Mouse (Mus musculus) olfactory bulb, adult 2 months (tissue): Measurements from ENCODE around the gene Enpp6. TPM values are rescaled to one million over a fixed set of nuclear protein-coding genes. Genes with fewer than 3 reads are reported as not detected.

Experiments used
- H3K27ac ChIP-seq: fragments of 200-500 bp; 2 replicates; pipeline ENCODE4 v1.5.1; 2012; ENCODE audit warnings: low read depth, low read length; ENCODE audit not compliant: insufficient read depth
- H3K4me1 ChIP-seq: fragments of 200-500 bp; 2 replicates; pipeline ENCODE4 v1.6.1; 2012; ENCODE audit warnings: low read length; ENCODE audit not compliant: control insufficient read depth, insufficient read depth
- H3K4me3 ChIP-seq: fragments of 200-500 bp; 2 replicates; pipeline ENCODE4 v1.5.1; 2012; ENCODE audit warnings: mild to moderate bottlenecking, low read depth, low read length, moderate library complexity; ENCODE audit not compliant: insufficient read depth
- CTCF ChIP-seq: fragments of 200-500 bp; IDR thresholded peaks from 2 replicates; pipeline ENCODE4 v1.5.1; 2012; ENCODE audit warnings: low read depth, mild to moderate bottlenecking, low read length, moderate library complexity; ENCODE audit not compliant: insufficient read depth
- POLR2A ChIP-seq: fragments of 200-500 bp; IDR thresholded peaks from 2 replicates; pipeline ENCODE4 v1.6.1; 2012; ENCODE audit warnings: mild to moderate bottlenecking, low read depth, low read length, moderate library complexity; ENCODE audit not compliant: insufficient read depth
- WGBS: fragments of 180-500 bp; shearing (Covaris S2); methylation state at CpG from one replicate; pipeline ENCODE4 v1.1.7; 2018; 5-methylcytosine and 5-hydroxymethylcytosine counted together
- polyA plus RNA-seq: library from polyadenylated mRNA; stranded (reverse); fragments of >200 nt; gene quantifications from 2 replicates; pipeline ENCODE4 v1.2.4, GENCODE M21; 2012; ENCODE audit warnings: low replicate concordance; ENCODE audit not compliant: missing spikeins, insufficient read depth, insufficient read length

Enpp6 gene
- polyA plus RNA-seq, 1 experiment, result not detected

- no peak overlapping the region for H3K4me3 ChIP-seq
- TF ChIP-seq POLR2A, result no peak
- no peak for TF ChIP-seq CTCF
- no peak overlapping the region for H3K27ac ChIP-seq
- WGBS, result 36% methylated on average over 10 of the region's 10 CpGs
- peaks cover 10% of the 10 kb centered on the region for H3K4me1 ChIP-seq
Observed at GRCm38 (mm10) chr8:46962630-46963427, 23.9 kb upstream of the Enpp6 start.

DNA sequence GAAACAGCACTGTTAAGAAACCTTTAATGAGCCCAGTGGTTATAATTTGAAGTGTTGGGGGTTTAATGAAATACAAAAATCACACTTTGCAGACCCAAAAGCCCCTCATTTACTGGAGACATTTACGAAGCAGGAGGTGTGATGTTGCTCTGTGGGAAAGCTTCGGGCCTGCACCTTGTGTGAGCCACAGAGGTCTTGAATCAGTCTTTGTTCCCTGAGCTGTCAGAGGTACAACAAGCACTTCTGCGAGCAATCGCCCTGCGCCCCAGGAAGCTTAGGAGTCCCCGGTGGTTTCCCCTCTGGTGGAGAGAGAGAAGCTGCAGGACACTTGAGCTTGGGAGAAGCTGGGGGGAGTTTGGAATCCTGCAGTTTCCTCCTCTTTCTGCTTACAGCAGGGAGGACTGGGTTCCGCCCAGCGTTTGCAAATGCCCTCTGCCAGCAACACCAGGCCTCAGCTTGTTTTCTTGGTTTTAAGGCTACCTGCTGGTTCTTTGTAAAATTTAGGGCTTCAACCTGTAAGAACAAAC lies 23.0 kb upstream of the Enpp6 start:
- H3K4me3 ChIP-seq, result no peak overlapping the region
- no peak overlapping the region for H3K27ac ChIP-seq
- TF ChIP-seq POLR2A (no peak), CTCF (no peak)
- 51% methylated on average over 8 of the region's 8 CpGs for WGBS
- H3K4me1 ChIP-seq, result peaks cover 10% of the 10 kb centered on the region

GRCm38 (mm10) chr8:46965812-46966211 lies 20.9 kb upstream of the Enpp6 start:
- no peak overlapping the region for H3K27ac ChIP-seq
- H3K4me3 ChIP-seq, result no peak overlapping the region
- 86% methylated on average over 14 of the region's 14 CpGs for WGBS
- peaks cover 10% of the 10 kb centered on the region for H3K4me1 ChIP-seq
- TF ChIP-seq POLR2A (no peak), CTCF (no peak)

DNA sequence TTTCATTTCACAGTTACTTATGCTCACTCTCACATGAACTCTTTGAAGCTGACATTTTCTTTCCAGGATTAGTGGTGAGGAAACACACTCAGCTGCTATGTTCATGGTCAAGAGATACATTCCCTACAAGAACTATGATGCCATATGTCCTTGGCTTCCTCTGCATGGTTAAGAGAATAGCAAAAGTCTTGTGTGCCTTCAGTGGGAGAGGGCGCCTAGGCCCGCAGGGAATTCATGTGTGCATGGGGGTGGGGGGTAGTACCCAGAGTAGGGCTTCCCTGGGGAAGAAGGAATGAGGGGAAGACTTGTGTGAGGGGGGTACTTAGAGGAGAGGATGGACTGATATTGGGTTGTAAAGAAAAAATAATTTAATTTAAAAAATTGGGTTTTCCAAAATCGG lies 18.0 kb upstream of the Enpp6 start:
- TF ChIP-seq POLR2A (no peak), CTCF (no peak)
- 93% methylated on average over 3 of the region's 3 CpGs for WGBS

GRCm38 (mm10) chr8:46969386-46969785 lies 17.3 kb upstream of the Enpp6 start:
- TF ChIP-seq CTCF (no peak), POLR2A (no peak)
- Histone ChIP-seq H3K4me3 (no peak overlapping the region), H3K27ac (no peak overlapping the region), H3K4me1 (no peaks in the 10 kb centered on the region)
- 40% methylated on average over 2 of the region's 2 CpGs for WGBS

More for the DNA sequence above, 18.0 kb upstream of the Enpp6 start:
- Histone ChIP-seq H3K4me1 (peaks cover 6% of the 10 kb centered on the region), H3K27ac (no peak overlapping the region), H3K4me3 (no peak overlapping the region)

DNA sequence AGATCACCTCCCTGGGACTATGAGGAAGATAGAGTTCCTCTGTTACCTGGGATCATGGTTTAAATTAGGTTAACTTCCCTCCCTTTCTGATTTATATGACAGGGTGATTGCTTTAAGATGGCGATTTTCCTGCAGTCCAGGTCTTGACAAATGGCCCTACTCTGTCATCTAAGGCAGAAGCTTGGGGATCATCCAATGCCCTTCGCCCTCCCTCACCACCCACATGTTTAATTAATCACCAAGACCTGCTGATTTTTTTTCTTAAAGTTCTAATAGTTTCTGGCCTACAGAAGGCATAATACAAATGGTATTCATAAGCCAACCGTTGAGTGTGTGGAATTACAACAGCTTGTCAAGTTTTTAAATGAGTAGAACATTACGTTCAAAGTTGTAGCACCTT lies 9.3 kb upstream of the Enpp6 start:
- no peak overlapping the region for H3K4me3 ChIP-seq
- WGBS, result 92% methylated on average over 4 of the region's 4 CpGs
- TF ChIP-seq POLR2A (no peak), CTCF (no peak)
- H3K27ac ChIP-seq, result no peak overlapping the region
- H3K4me1 ChIP-seq, result peaks cover 2% of the 10 kb centered on the region; the same call in 1 of the 2 replicates

DNA sequence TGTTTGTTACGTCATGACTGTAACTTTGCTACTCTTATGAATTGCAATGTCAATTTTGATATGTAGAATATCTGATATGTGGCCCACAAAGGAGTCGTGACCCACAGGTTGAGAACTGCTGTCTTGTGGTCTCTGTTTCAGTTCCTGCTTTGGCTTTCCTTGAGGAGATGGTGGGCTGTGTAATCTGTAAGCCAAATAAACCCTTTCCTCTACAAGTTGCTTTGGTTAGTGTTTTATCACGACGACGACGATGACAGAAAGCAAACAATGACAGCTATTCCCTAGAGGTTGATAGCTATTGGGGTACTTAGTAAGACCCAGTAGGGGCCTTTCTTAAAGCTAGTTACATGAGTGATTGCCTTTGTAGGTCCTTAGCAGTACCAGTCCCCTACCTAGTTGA lies 4.5 kb upstream of the Enpp6 start:
- Histone ChIP-seq H3K4me1 (peaks cover 2% of the 10 kb centered on the region; the same call in 1 of the 2 replicates), H3K4me3 (no peak overlapping the region), H3K27ac (no peak overlapping the region)
- TF ChIP-seq POLR2A, result no peak
- no peak for TF ChIP-seq CTCF
- 93% methylated on average over 6 of the region's 6 CpGs for WGBS

GRCm38 (mm10) chr8:46982770-46983169 lies 3.9 kb upstream of the Enpp6 start:
- Histone ChIP-seq H3K4me1 (peaks cover 2% of the 10 kb centered on the region; the same call in 1 of the 2 replicates), H3K27ac (no peak overlapping the region), H3K4me3 (no peak overlapping the region)
- TF ChIP-seq CTCF (no peak), POLR2A (no peak)
- 81% methylated on average over 4 of the region's 4 CpGs for WGBS

DNA sequence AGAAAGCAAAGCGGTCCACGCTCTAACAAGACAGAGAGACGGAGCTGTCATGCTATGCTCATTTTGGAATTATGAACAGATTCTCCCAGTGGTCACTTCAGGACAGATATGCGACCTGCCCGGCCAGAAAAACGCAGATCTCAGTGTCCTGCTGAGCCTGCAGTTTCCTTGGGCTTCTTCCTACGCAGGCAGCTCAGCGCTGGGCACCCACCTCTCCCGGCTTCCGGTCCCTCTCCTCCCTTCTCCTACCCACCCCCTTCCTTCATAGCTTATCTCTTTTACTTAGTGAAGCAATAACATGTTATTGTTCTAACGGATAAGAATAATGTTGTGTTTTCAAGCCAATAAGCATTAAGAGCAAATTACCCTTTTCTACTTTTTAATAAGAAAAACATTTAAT lies 2.0 kb upstream of the Enpp6 start:
- Histone ChIP-seq H3K4me3 (no peak overlapping the region), H3K4me1 (no peaks in the 10 kb centered on the region), H3K27ac (no peak overlapping the region)
- TF ChIP-seq CTCF (no peak), POLR2A (no peak)
- 70% methylated on average over 11 of the region's 11 CpGs for WGBS
